Mouse (Mus musculus): ENCODE results near the gene Pdlim5.

GRCm38 (mm10) chr3:142249458-142249857, 146.0 kb downstream of the Pdlim5 start:
- no peak for TF ChIP-seq CTCF (IDR thresholded peaks at IDR 0.05; ENCODE audit: low read depth)
- no peak for TF ChIP-seq EP300 (IDR thresholded peaks at IDR 0.05; ENCODE audit: low read depth)

All from liver, postnatal 0 days (tissue).